Mouse (Mus musculus) stomach, postnatal 0 days (tissue): Measurements from ENCODE around the gene Specc1.

ENCODE experiments used
- CTCF ChIP-seq: IDR thresholded peaks from 2 replicates; pipeline ENCODE4 v1.5.1; 2016; ENCODE audit warnings: antibody characterized with exemption, low read depth, mild to moderate bottlenecking, moderate library complexity
- EP300 ChIP-seq: optimal IDR thresholded peaks from 2 replicates; pipeline ENCODE3; 2016; ENCODE audit warnings: antibody characterized with exemption

GRCm38 (mm10) chr11:62107272-62107836, 150.8 kb downstream of the Specc1 start:
- no peak for TF ChIP-seq CTCF
- TF ChIP-seq EP300: no peak
